Mouse (Mus musculus): ENCODE measurements around the gene Magt1.
A peak's percentile ranks its signal among the peaks of the same experiment; 100 is the strongest.
"Not testable (repeated sequence)": the region's sequence is repeated elsewhere in the genome, so short reads cannot be mapped to it uniquely, and the experiment has no call there.

Gene Magt1

DNA sequence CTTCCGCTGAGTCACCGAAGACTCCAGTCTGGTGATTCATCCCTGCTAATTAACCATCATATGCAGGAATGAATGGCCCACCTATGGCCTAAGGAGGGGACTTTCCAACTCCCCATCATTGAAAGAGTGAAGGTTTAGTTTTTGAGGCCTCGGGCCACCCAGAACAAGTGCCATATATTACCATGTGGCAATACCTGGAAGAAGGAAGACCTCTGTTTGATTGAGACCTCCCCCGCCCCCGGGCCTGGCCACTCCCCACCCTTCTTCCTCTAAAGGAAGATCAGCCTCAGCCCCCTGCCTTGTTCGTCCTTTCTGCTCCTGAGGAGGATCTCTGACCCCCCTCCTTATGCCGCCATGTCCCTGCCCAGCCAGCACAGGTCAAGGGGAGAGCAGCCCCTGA lies 72.5 kb downstream of the Magt1 start:
- no peak for DNase-seq

DNA sequence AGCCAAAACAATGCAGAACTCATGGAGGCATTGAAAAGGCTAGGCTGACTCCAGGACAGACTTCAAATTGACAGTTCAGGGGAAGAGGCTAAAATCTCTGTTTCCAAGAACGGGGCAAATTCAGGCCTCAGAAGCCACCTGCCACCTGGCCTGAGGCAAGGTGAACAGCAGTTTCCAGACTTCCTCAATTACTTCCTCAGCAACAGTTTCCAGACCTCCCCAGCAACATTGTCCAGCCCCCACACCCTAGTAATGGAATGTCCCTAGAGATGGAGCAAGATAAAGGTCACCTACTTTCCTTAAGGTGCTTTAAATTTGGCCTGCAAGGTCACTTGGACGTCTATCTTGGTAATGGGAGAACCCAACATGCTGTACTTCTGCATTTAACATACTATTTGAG lies 74.0 kb downstream of the Magt1 start:
- no peak for DNase-seq

DNA sequence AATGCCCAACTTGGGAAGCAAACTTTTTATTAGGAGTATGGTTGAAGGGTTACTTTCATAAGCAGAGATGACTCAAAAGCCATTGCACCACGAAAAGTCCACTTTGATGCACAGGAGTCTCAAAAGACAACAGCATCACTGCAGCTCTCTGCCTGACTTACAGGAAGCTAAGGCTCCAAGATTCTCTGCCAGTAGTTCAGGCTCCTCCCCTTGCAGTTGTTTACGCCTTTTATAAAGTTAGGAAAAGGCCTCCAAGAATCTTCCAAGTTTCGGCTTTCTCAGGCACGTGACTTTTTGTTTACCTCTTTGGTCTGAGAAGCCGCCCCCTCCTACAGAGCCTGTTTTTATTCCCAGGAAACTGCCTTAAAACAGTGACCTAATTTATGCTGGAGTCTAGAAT lies 77.4 kb downstream of the Magt1 start:
- DNase-seq, result no peak

DNA sequence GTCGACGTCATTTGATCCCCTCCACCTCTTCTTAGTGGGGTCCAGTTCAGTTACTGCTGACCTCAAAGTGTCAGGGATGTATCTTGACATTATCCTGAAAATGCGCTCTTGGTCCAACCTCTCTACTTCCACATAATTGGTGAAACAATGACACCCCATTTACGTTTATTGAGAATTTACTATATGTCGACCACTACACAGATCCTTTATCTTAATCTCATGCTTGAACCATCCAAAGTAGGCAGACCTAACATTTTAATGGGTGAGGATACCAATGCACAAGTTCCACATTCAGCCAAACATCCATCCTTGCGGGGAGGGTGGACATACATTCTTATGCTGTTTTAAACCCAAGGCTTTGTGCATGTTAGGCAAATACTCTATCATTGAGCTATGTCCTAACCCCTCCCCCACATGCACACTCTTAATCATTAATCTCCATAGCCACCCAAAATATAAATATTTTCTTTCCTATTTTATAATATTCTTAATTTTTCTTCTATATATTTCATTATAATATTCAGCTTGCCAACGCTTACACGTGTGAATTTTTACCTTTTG lies 82.1 kb downstream of the Magt1 start:
- DNase-seq, result no peak

DNA sequence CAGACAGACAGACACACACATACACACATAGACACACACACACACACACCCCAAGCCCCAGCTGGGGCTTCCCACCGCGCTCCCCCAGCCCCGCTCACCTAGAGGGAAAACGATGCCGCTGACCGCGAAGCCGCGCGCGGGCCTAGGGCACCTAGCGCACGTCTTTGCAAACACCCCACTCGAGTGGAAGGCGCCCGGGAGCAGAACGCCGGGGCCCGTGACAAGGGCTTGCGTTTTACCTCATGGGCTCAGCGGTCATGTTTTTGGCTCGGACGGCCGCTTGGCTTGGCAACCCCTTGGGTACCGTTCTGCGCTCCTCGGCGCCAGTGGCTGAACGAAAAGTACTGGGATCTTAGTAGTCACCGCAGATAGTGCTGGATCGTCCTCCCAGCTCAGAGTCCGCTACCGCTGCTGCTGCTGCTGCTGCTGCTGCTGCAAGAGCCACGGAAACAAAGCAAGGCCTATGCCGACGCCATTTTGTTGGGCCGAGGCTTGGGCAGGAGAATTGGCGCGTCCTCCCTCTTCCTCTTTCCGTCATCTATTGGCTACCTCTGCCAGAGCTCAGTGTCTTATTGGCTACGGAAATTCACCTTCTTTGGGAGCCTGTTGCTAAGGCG lies 82.7 kb downstream of the Magt1 start, which contains the start of gene Atrx:
TSS of gene Atrx (minus strand) at position 543 of the 617 bp plus-strand sequence.
- peak; percentile 64 to 76 for DNase-seq

DNA sequence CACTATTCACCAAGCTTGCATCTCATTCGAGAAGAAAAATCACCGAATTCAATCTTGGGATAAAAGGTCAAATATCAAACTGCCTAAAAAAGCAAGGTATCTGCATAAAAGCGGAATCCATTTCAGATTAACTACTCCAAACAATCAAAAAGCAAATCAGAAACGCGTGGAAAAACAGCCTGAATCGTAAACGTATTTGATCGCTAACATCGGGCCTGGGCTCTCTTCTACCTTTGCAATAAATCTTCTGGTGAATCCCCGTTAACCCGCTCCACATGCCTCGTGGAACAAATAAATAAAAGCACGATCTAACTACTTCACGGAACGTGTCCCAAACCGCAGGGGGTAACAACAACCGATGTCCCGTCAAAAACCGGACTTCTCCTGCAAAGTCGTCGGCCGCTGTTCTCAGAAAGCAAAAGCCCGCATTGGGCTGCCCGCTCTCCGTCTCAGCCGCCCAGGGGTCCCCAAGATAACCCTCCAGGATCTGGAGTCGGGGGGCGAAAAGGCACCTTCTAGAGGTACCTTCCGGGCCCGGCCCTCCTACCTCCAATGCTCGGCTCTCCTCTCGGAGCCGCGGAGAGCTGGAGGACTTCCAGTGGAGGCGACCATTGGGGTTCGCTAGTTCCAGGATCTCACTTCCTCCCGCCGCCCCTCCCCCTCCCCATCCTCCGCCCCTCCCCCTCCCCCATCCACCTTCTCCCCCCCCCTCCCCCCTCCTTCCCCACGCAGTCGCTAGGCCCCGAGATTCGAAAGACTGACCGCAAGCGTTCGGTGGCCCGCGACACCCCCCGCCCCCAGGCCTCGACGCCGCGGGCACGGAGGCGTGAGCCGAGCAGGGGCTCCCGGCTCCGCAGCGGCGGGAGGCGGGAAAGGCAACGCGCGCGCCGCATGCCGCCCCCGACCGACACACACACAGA lies 83.5 kb downstream of the Magt1 start:
- peak; percentile 28 to 49 for DNase-seq

DNA sequence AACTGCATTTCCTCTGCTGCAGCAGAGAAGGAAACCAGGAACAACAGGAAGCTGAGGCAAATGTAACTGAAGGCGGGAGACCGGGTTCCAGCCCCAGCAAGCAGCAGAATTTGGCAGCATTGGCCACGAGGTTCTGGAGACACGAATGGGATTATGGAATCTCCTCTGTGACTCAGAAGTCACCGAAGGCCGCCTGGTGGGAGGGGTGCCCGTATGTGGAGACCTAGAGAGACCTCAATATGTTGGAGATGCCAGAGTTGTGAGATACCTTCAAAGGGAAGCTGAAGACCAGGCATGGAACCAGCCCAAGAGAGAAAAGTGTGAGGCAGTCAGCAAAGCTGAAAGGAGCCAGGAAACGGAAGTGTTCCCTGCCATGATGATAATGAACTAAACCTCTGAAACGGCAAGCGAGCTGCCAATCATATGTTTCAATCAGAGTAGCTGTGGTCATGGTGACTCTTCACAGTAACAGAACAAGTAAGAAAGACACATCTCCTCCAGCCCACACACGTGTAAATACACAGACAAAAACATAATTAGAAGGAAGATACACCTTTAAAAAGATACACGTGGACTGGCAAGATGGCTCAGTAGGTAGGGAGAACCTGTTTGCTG lies 85.5 kb downstream of the Magt1 start:
- DNase-seq, result peak in 1 of 2 experiments; percentile 2

DNA sequence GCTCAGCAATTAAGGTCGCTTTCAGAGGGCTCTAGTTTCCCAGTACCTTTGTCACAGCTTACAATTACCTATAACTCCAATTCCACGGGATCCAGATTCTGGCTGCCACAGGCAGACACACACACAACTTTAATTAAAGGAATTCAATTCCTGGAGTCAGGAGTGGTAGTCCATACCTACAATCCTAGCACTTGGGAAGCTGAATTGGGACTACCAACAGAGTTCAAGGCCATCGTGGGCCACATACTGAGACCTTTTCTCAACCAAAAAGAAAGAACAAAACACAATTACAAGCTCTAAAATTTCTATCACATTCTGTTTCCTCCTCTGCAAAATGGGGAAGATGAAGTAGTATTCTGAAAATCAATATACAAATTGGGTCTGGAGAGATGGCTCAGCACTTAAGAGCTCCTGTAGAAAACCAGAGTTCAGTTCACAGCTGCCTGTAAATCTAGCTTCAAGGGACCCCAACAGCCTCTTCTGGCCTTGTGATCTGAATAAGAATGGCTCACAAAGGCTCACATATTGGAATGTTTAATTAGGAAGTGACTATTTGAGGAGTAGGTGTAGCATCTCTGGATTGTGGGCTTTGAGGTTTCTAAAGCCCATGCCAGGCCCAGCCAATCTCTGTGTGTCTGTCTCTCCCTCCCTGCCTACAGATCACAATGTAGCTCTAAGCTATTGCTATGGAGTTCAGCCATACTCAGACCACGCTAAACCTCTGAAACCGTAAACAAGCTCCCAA lies 87.2 kb downstream of the Magt1 start:
- no peak for DNase-seq

DNA sequence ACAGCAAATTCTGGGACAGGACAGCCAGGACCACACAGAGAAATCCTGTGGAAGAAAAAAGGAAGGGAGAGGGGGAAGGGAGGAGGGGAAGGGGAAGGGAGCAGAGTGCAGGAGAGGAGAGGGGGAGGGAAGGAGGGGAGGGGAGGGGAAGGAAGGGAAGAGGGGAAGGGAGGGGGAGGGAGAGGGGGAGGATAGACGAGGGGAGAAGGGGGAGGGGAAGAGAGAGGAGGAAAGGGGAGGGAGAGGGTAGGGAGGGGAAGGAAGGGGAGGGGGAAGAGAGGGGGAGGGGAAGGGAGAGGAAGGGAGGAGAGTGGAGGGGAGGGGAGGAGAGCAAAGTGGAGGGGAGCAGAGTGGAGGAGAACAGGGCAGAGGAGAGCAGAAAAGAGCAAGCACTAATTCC lies 87.8 kb downstream of the Magt1 start:
- no peak for DNase-seq

DNA sequence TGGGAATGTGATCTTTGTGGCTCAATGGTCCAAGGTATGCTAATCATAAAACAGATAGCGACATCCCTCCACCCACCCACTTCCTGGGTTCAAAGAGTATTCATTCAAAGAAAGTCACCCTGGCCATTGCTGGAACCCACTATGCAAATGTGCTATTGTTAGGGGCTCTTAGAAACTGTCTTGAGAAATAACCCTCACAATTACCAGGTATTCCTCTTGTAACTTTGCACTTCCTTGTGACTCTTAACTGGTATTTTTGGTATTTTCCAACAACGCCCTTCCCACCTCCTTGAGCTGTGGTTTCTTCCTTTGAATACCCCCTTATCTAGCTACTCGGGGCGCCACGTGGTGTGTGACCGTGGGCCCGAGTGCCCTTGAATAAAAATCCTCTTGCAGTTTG lies 88.7 kb downstream of the Magt1 start:
- DNase-seq, result not testable (repeated sequence)

DNA sequence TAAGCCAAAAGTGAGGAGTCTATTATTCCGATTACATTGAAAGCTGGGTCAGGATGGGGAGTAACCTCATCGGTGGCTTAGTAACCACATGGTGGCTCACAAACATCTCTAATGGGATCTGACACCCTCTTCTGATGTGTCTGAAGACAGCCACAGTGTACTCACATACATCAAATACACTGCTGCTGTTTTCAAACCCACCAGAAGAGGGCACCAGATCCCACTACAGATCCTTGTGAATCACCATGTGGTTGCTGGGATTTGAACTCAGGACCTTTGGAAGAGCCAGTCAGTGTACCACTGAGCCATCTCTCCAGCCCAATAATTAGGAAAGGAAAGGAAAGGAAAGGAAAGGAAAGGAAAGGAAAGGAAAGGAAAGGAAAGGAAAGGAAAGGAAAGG lies 90.3 kb downstream of the Magt1 start:
- peak; percentile 37 to 40 for DNase-seq
